Mouse (Mus musculus) spleen, postnatal 14 days (tissue): ENCODE results near the gene Ripor2.
"Not testable (repeated sequence)": the region's sequence is repeated elsewhere in the genome, so short reads cannot be mapped to it uniquely, and the experiment has no call there.

Experiments
- DNase-seq, 2 experiments: peaks; one replicate each; pipeline ENCODE4 v3.0.0; 2021 to 2022; ENCODE audit warnings: low spot score in 2 of 2

Gene Ripor2

GRCm38 (mm10) chr13:24761403-24762227, 179.6 kb downstream of the Ripor2 start, which contains the start of gene Gmnn:
Gene Gmnn (minus strand): TSS chr13:24761923.
- DNase-seq: peak; percentile 90

DNA sequence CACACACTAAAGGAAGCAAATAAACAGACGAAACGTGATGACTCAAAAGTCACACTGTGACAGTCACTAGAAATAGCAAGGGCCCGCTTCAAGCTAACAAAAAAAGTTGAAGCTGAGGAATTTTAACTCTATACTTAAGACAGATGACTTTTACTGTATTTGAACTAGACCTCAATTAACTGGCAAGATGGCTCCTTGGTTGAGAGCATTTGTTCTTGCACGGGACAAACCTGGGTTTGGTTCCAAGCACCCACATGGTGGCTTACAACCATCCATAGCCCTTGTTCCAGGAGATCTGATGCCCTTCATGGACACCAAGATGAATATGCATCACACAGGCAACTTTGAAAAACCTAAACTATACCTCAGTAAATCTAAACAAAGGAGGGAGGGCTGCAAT, 180.3 kb downstream of the Ripor2 start:
- DNase-seq: no peak

DNA sequence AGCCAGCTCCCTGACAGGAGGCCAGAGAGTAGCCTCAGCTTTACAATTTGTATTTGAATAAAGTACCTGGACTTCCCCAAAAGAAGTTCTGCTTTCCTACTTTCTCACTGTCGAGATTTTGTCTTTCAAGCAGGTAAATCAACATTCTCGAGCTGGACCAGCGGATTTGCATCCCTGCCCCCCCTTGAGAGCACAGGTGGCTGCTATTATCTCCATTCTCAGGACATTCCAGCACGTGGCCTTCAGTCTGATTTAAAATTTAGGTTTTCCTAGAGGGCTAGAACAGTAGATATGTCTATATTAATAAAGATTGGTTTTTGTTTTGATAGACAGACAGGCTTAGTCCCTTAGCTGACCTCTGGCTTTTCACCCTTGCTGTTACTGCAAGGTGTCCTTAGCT, 185.8 kb downstream of the Ripor2 start:
- DNase-seq: not testable (repeated sequence)

- DNase-seq: not testable (repeated sequence)
These were observed 189.5 kb downstream of the Ripor2 start for GRCm38 (mm10) chr13:24771482-24771881.

- DNase-seq: peak in 1 of 2 experiments; percentile 47
These were observed 194.3 kb downstream of the Ripor2 start for GRCm38 (mm10) chr13:24776146-24776844.

DNA sequence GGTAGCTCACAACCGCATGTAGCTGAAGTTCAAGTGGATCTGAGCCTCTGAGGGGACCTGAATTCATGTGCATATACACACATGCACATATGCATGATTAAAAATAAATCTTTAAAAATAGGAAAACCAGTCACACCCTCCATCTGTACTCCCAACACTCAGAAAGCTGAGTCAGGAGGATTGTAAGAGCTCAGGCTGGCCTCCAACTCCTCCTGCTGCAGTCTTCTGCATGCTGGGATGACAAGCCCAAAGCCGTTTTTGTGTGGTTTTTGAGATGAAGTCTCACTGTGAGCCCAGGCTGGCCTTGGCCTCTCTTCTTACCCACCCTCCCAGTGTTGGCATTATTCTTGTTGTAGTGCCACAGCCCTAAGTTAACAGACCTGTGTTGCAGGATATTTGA, 196.0 kb downstream of the Ripor2 start:
- no peak for DNase-seq

DNA sequence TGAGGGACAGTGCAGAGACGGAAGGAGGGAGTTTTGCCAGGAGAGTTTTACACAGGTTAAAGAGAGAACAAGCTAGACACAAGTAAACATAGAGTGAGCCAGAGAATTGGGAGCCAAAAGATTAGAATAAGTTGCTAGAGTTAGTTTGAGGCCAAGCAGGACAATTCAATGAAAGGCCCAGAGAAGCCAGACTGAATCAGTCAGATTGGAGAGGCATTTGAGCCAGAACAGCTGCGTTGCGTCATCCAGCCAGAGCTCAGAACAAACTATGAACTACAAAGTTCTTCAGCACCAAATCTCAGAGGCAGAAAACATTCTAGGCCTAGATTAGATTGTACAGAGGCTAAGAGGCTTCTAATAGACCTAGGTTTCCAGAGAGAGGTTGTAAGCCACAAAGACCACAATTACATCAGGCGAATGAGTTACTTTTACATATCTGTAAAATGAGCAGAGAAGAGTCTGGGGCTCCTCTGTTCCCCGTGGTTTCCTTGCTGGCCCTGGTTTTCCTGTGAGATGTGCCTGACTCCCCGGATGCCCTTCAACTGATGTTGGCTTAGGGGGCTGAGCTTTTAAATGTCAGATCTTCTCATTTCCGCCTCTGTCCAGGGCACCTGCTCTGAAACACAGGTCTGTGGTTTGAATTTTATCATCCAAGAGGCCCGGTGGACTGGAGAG, 196.9 kb downstream of the Ripor2 start:
- no peak for DNase-seq

GRCm38 (mm10) chr13:24781916-24782315, 199.9 kb downstream of the Ripor2 start:
- no peak for DNase-seq
